Mouse (Mus musculus) ovary, postnatal 36 days (tissue): Measurements from ENCODE around the gene Otud4.
"Not testable (repeated sequence)": the region's sequence is repeated elsewhere in the genome, so short reads cannot be mapped to it uniquely, and the experiment has no call there.

Experiments used
- DNase-seq: peaks from one replicate; pipeline ENCODE4 v3.0.0; 2022; ENCODE audit warnings: low spot score, mixed read lengths

Gene Otud4

GRCm38 (mm10) chr8:79639586-79640451, at the start of gene Otud4:
Otud4 (plus strand) TSS chr8:79639618.
- DNase-seq, result peak; percentile 53

DNA sequence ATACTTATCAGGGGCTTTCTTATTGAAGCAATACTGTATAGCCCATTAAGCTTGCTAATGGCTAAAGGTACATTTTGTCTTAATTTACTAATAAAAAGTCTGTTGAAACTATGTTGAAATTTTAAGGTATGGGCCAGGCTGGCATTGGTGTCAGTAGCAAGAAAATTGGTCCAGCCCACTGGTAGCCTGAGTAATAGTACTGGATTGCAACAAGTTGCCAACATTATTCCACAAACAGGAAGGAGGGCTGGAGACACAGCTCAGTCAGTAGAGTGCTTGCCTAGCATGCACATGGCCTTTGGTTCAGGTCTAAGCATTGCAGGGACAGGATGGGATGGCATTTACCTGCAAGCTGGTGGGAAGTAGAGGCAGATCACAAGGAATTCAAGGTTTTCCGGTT, 38.5 kb upstream of the Otud4 start:
- no peak for DNase-seq

- not testable (repeated sequence) for DNase-seq
These were observed 36.2 kb upstream of the Otud4 start for GRCm38 (mm10) chr8:79603204-79603603.

DNA sequence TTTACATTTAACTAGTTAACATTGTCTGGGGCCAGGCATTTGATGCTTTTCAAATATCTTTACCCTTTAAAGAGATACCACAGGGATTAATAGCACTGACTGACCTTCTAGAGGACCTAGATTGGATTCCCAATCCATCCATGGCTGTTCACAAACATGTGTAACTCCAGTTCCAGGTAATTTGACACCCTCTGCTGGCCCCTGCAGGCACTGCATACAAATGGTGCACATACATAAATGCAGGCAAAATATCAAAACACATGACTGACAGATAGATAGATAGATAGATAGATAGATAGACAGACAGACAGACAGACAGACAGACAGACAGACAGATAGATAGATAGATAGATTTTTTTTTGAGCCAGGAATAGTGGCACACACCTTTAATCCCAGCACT, 33.2 kb upstream of the Otud4 start:
- no peak for DNase-seq

DNA sequence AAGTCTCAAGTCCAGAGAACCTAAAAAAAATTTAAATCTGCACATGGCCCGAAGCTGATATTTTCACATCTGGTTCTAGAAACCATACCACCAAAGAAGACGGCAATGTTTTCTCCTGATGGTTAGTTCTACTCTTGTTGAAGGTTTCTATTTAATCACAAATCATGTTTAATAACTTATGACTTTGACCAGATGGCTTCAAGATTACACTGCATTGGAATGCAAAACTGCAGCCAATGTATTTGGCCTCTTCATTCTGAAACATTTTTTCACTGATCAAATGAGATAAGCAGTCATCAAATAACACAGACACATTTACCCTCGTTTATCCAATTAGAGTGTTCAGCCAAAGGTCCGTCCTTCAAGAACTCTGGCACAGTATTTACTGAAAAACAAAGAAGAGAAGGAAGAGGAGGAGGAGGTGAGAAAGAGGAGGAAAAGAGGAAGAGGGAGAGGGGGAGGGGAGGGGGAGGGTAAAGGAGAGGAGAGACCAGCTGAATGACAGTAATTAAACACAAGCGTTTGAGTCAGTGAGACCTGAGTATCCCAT, 32.6 kb upstream of the Otud4 start:
- no peak for DNase-seq

DNA sequence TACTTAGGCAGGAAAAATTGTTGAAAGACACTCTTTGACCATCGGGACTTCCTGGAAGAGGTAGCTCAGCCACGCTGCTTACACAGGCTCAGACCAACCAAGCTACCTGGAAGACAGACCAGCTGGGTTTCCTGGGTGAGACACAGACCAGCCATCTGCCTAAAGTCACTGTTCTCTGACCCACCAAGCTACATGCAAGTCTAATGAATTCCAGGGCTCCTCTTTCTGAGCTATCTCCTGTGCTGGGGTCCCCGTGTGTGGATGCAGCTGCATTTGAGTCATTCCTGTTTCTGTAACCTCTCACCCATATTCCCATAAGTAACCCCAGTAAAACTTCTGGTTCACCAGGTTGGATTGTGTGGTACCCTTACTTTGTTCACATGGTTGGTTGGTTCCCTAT, 30.7 kb upstream of the Otud4 start:
- no peak for DNase-seq

- no peak for DNase-seq
These were observed 29.1 kb upstream of the Otud4 start for GRCm38 (mm10) chr8:79610268-79610667.

GRCm38 (mm10) chr8:79612298-79612697, 27.1 kb upstream of the Otud4 start:
- DNase-seq, result no peak

- DNase-seq, result no peak
These were observed 26.5 kb upstream of the Otud4 start for GRCm38 (mm10) chr8:79612965-79613364.

GRCm38 (mm10) chr8:79615741-79616350, 23.6 kb upstream of the Otud4 start:
- no peak for DNase-seq

- DNase-seq, result no peak
These were observed 20.5 kb upstream of the Otud4 start for GRCm38 (mm10) chr8:79618906-79619305.

DNA sequence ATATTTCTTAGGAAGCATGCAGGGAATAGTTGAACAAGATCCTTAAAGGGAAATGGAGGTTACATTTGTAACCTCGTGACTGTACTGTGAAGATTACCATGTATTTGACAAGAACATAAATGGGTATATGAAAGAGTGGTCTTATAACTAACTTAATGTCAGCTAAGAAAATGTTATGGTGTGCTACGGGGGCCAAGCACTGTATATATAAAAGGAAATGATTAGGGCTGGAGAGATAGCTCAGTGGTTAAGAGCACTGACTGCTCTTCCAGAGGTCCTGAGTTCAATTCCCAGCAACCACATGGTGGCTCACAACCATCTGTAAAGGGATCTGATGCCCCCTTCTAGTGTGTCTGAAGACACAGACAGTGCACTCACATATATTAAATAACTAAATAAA, 20.1 kb upstream of the Otud4 start:
- no peak for DNase-seq

GRCm38 (mm10) chr8:79620000-79620399, 19.4 kb upstream of the Otud4 start:
- no peak for DNase-seq

GRCm38 (mm10) chr8:79620489-79621276, 18.7 kb upstream of the Otud4 start:
- DNase-seq, result no peak

DNA sequence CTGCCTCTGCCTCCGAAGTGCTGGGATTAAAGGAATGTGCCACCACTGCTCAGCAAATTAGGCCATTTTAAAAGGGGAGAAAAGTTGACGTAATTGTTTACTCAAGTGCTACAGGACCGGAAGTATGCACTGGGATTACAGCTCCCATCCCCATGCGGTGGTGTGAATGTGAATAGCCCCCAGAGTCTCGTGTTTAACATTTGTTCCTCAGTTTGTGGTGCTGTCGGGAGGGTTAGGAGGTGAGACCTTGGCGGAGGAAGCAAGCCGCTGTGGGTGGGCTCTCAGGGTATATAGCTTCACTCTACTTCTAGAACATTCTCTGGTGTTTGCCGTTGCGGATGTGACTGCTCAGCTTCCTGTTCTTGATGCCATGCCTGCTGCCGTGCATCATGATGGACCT, 17.1 kb upstream of the Otud4 start:
- no peak for DNase-seq

DNA sequence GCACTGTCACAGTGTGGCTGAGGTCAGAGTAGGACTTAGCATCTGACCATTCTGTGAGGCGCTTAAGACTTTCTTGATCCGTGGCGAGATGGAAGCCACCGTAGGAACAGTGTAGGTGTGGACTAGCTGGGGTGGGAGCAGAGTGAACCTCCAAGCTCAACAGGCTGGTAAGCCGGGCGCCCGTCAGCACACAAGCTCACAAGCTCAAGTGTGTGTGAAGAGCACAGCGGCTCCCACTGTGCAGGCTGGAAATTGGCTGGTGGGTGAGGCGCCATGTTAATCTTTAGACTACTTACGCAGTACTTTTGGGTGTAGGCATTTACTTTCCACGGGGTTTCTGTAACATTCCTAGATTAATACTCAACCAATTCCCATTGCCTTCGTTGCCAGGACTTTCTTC, 16.1 kb upstream of the Otud4 start:
- DNase-seq, result no peak

DNA sequence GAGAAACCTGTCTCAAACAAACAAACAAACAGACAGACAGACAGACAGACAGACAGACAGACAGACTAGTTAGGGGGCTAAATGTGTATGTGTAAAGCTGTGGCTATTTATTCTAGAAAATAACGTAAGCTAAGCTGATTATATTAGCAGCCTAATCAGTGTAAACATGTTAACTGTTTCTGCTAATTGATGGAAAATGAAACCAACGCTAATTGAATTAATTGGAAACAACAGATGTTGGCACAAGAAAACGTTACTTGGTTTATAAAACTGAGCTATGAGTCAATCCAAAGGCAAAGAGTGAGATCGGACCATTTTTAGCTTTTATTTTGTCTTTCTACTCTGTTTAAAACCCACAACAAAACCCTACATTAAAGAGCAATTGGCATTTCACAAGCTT, 15.0 kb upstream of the Otud4 start:
- no peak for DNase-seq

- DNase-seq, result no peak
These were observed 13.2 kb upstream of the Otud4 start for GRCm38 (mm10) chr8:79626213-79626612.

- no peak for DNase-seq
These were observed 3.9 kb upstream of the Otud4 start for GRCm38 (mm10) chr8:79635491-79635890.

- DNase-seq, result no peak
These were observed 3.3 kb upstream of the Otud4 start for GRCm38 (mm10) chr8:79636151-79636550.

DNA sequence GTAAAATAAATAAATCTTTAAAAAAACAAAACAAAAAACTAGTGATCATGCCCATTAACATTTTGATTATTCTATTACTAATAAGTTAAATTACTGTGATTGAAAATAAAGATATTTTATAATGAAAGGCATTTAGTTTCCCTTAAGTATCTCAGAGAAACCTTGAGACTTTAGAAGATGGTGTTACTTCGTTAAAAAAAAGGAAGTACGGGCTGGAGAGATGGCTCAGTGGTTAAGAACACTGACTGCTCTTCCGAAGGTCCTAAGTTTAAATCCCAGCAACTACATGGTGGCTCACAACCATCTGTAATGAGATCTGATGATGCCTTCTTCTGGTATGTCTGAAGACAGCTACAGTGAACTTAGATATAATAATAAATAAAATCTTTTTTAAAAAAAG, 2.2 kb upstream of the Otud4 start:
- DNase-seq, result no peak

GRCm38 (mm10) chr8:79638001-79638706, 1.3 kb upstream of the Otud4 start:
- DNase-seq, result no peak
